Mouse (Mus musculus): ENCODE data around the gene Itga3.

Gene Itga3

GRCm38 (mm10) chr11:95076536-95077111 lies at the start of gene Itga3:
Itga3 (minus strand) TSS chr11:95076801.
- DNase-seq (ENCODE audit: low spot score in 2 of 2) = peak; percentile 58 to 67

- DNase-seq (ENCODE audit: low spot score in 2 of 2) = no peak
These were observed 48.9 kb upstream of the Itga3 start for GRCm38 (mm10) chr11:95125366-95125948.

DNA sequence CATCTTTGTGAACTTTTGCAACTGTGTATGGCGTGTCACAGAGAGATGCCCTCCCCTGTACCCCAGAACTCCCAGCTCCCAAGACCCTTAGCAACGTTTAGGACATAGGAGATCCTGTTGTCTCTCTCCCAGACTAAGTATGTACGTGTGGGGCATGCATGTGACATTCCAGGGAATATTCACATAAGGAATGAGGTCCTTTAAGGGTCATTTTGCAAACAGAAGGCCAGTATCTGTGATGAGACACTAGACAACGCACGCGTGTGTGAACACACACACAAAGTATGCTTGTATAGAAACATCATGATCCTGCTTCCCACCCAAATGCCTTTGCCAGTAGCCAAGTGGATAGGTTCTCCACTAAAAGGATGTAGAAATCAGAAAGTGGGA lies 45.5 kb upstream of the Itga3 start:
- DNase-seq (ENCODE audit: low spot score in 2 of 2) = no peak

GRCm38 (mm10) chr11:95121161-95122099 lies 44.8 kb upstream of the Itga3 start:
- no peak for DNase-seq (ENCODE audit: low spot score in 2 of 2)

- no peak for DNase-seq (ENCODE audit: low spot score in 2 of 2)
These were observed 44.0 kb upstream of the Itga3 start for GRCm38 (mm10) chr11:95120633-95121020.

- peak in 1 of 2 experiments; percentile 47 for DNase-seq (ENCODE audit: low spot score in 2 of 2)
These were observed 43.5 kb upstream of the Itga3 start, which contains the start of gene Dlx3 for GRCm38 (mm10) chr11:95119990-95120632. Dlx3 (plus strand) TSS chr11:95120119.

DNA sequence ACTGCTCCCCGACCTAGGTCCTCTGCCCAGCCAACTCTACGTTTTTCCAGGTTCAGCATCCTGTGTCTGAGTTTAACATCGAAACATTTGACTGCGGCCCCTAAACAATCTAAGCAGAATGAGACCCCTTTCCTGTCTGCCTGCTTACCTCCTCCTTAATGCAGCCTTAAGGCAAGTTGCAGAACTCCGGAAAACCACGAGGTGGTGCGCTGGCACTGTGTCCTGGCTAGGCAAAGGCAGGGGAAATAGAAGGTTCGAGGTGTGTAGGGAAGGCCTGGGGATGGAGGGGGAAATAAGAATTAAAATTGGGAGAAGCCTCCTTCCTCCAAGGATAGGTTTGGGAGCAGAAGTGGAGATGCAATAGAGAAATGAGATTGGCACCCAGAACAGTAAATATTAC lies 41.9 kb upstream of the Itga3 start:
- peak; percentile 76 to 87 for DNase-seq (ENCODE audit: low spot score in 2 of 2)

DNA sequence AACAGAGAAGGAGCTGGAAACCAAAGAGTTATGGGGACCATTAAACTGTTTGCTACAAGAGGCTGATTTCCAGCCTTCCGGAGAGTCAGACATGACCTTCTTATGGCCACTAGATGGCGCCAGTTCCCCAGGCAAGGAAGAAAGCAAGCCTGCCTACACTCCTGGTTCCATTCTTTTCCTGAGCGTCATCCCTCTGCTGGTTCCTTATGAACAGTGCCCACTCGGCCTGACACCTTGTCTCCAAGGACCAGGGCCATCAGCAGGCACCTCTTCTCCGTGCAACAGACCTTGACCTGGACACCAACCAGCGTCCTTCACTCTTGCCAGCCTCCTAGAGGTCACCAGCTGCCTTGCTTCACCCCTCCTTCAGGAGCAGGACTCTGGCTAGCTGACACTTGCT lies 40.4 kb upstream of the Itga3 start:
- DNase-seq (ENCODE audit: low spot score in 2 of 2) = peak; percentile 80 to 83

- DNase-seq (ENCODE audit: low spot score in 2 of 2) = no peak
These were observed 33.5 kb upstream of the Itga3 start for GRCm38 (mm10) chr11:95110081-95110480.

- DNase-seq (ENCODE audit: low spot score in 2 of 2) = no peak
These were observed 32.4 kb upstream of the Itga3 start for GRCm38 (mm10) chr11:95109000-95109399.

- DNase-seq (ENCODE audit: low spot score in 2 of 2) = peak; percentile 78 to 83
These were observed 30.0 kb upstream of the Itga3 start for GRCm38 (mm10) chr11:95106440-95107236.

GRCm38 (mm10) chr11:95105274-95105874 lies 28.8 kb upstream of the Itga3 start:
- no peak for DNase-seq (ENCODE audit: low spot score in 2 of 2)

DNA sequence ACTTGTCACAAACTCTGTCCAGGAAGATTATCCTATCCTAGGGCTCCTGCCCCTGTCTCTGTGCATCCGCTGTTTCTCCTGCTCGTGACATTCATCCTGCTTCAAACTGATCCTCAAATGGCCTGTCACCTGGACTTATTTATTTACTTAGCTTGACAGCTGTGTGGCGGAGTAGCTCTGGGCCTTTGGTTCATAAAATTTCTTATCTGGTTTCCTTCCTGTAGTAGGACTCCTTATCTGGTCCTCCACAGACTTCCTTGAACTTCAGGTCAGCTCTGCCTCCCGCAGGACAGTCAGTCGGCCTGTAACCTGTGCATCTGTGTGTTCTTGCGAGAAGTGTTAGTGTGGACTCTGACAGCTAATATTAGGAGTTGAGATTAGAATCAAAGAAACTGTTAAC lies 27.7 kb upstream of the Itga3 start:
- no peak for DNase-seq (ENCODE audit: low spot score in 2 of 2)

GRCm38 (mm10) chr11:95102161-95102904 lies 25.7 kb upstream of the Itga3 start:
- no peak for DNase-seq (ENCODE audit: low spot score in 2 of 2)

DNA sequence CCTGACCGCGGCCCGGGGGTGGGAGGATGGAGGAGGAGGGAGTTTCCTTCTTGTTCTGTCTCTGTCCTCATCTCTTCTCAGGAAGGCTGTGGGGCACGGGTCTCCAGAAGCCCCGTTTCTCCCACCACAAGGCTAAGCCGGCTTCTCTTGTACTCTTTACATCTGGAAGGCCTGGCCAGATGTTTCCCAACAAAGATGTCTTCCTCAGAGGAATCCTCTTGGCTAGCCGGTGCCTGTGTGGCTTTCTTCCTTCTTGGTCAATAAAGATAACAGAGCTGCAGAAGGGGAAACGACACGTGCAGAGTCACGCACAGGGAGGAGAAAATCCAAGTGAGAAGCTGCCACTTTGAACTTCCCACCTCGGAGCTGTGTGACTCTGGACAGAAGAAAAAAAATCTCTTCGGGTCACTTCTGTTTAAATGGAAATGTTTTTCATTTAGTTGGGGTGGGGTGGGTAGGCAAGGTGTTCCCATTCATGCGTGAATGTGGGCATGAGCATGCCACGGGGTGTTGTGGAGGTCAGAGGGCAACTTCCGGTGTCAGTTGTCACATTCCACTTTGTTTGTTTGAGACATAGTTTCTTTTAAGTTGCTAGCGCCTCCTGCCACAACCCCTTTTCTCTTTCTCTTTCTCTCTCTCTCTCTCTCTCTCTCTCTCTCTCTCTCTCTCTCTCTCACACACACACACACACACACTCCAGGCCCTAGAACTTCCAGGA lies 24.6 kb upstream of the Itga3 start:
- DNase-seq (ENCODE audit: low spot score in 2 of 2) = no peak

GRCm38 (mm10) chr11:95100393-95100792 lies 23.8 kb upstream of the Itga3 start:
- DNase-seq (ENCODE audit: low spot score in 2 of 2) = no peak

GRCm38 (mm10) chr11:95098346-95099095 lies 21.9 kb upstream of the Itga3 start:
- no peak for DNase-seq (ENCODE audit: low spot score in 2 of 2)

- no peak for DNase-seq (ENCODE audit: low spot score in 2 of 2)
These were observed 21.3 kb upstream of the Itga3 start for GRCm38 (mm10) chr11:95097889-95098288.

All from right cerebral cortex, postnatal 10 days (tissue).